Mouse (Mus musculus): Measurements from ENCODE around the gene Epas1. TPM values are rescaled to one million over a fixed set of nuclear protein-coding genes. Genes with fewer than 3 reads are reported as not detected.

The Epas1 gene
- polyA plus RNA-seq, 2 experiments from 2014 or later = 2.1 to 3.8 TPM

GRCm38 (mm10) chr17:86757621-86758020 lies 4.1 kb downstream of the Epas1 start:
- ATAC-seq = no peak

DNA sequence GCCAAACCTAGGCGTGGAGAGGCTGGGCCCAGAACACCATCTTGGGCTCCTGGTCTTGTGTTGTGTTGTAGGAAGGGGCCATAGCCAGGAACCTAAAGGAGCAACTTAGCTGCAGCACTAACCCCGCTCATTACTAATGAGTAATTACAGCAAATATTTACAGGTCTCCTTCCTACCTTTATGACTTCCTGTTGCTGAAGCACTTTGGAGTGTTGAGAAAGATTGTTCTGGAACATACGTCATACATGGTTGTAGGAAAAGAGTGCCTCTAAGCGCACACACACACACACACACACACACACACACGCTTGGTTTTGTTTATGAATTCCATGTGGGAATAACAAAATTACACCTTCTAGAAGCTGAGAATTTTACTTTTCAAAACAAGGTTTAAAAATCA lies 8.4 kb downstream of the Epas1 start:
- ATAC-seq = no peak

GRCm38 (mm10) chr17:86762479-86763242 lies 9.2 kb downstream of the Epas1 start:
- ATAC-seq = no peak

- ATAC-seq = no peak
Measured at GRCm38 (mm10) chr17:86765762-86766404, 12.4 kb downstream of the Epas1 start.

GRCm38 (mm10) chr17:86766412-86766811 lies 12.9 kb downstream of the Epas1 start:
- no peak for ATAC-seq

DNA sequence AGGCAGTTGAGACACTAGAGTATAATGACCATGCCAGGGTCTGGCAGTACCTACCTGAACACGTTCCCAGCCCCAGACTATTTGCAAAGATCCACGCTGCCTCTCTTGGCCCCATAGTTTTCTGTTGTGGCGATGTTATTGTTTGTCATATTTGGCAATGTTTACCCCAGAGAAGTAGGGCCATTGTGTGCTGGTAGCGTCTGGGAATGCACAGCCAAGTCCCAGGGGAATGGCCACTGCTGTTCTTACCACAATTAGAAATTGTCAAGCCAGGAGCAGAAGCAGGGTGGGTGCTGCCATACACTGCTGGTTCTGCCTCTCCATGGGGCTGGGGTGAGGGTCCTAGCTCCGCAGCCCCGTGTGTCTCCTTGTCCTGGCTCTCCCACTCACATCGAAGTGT lies 15.1 kb downstream of the Epas1 start:
- ATAC-seq = no peak

DNA sequence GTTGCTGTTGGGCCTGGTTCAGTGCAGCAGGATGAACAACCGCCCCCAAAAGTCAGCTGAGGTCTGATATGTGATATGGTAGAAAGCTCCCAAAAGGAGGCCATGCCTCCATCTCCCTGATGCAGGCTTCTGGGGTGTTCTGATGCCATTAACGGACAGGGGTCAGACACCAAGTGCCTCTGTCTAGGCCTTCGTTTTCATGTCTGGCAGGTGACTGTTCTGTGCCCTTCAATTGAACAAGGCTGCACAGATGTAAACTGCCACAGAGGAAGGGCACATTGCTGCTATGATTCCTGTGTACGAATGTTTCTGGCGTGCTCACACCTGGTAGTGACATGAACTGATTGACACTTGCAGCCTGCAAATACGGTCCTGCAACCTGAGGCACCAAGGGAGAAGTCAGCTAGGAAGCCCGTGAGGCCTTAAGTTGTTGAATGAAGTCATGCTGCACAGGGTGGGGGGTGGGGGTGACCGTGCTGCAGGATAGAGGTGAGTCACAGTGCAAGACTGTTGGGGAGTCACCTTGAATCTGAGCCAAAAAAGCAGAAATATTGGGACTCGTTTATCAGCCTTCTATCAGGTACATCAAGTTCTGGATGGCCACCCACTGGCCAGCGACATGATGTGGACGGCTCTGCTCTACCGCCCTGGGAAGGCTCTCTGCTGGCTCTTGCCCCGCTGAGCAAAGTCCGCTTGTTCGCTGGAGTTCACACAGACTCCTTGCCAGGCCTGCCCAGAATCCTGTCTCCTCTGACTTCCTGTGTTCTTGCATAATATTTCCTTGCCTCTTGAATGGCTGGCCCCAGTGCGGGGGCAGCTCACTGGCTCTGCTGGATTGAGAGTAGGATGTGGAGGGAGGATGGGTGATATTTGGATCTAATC lies 16.1 kb downstream of the Epas1 start:
- no peak for ATAC-seq

DNA sequence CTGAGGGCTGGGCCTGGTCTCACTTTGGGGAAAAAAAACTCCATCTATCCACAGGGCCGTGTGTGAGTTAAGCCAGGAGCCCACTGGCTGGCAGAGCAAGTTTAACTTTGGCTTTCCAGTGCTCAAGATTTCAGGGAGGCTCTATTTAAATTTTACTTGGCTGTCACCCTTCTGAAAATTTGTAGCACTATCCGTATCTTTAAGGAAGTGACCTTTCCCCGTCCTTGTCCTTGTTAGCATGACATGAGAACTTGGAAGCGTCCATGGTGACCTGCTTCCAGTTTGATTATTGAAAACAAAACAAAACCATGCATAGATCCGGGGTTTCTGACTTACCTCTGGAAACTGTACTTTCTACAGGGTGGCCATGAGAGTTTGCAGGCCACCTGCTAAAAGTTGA lies 17.3 kb downstream of the Epas1 start:
- no peak for ATAC-seq

- no peak for ATAC-seq
Measured at GRCm38 (mm10) chr17:86772035-86772434, 18.5 kb downstream of the Epas1 start.

GRCm38 (mm10) chr17:86772929-86773588 lies 19.6 kb downstream of the Epas1 start:
- no peak for ATAC-seq

GRCm38 (mm10) chr17:86776538-86776937 lies 23.0 kb downstream of the Epas1 start:
- ATAC-seq = no peak

DNA sequence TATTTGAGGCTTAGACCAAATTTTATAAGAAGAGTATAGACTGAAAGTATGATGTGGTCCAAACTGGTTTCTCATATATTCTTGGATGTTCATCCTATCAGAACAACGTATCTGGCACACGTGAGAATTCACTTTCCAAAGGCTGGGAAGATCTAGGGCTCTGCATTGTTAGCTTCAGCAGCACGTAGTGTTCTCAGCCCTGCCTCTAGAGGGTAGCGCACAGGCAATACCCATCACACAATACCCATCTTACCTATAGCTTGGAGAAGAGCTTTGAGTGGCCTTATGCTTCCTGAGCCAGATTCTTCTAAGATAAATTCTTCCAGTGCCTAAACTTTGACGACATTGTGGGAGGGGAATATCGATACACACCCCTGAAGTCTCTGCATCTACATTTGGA lies 24.6 kb downstream of the Epas1 start:
- no peak for ATAC-seq

DNA sequence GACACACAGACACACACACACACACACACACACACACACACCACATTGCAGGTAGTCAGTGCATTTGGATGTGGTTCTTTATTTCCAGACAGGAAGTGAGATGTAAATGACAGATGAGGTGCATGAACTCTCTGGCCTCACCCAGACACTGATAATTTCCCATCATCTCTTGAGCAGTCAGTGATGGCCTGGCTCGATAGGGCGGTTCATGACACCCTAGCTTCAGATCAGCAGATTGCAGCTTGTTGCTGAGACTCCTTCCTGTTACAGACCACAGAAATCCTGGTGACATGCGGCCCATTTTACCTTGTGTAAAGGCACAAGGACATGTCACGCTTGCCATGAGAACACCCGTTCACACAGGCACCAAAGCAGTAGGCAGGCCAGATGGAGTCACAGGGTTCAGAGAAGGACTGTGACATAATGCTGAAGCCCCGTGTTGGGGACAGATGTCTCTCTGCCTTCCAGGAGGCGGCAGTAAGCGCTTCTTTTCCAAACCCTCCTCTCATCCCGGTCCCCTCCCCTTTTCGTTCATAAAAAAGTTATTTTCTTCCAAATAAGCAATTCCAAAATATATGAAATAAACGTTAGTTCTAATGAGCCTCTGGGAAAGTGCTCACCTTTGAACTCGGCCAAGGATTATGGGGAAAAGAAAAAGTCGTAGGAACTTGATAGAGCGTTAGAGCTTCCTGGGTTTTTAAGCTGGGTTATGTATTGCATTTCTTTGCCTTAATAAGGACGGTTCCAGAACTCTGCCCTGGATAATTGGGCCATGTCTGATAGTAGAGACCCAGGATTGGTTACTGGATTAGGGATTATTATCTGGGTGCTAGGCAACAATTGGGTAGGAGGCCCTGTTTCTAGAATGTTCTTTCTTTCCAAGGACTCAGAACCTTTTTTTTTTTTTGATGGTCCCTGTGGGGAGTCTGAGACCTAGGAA lies 26.0 kb downstream of the Epas1 start:
- peak; percentile 97 for ATAC-seq

DNA sequence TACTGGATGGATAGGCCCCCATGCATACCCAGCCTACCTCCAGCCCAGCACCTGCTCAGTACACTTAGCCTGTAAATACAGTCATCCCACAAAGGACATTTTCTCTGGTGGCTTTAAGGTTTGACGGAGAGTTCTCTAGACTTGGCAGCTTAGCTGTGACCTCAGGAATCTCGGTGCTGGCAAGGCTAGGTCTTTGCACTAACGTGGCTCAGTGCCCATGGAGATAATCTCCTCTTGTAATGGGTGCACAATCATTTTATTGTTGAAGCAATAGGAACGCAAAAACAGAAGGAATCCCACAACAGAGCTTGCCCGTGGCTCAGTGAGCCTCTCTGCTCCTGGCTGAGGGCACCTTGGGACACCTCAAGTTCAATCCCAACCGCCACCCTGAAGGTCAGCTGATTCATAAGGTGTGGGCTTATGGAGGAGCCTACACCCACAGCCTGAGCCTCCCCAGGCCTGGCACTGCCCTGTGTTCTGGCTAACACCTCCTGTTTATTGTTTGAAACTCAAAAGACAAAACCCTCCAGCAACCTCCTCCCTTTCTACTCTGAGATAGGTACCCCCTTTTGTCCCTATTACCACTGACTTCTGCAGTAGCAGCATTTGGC lies 27.3 kb downstream of the Epas1 start:
- no peak for ATAC-seq

DNA sequence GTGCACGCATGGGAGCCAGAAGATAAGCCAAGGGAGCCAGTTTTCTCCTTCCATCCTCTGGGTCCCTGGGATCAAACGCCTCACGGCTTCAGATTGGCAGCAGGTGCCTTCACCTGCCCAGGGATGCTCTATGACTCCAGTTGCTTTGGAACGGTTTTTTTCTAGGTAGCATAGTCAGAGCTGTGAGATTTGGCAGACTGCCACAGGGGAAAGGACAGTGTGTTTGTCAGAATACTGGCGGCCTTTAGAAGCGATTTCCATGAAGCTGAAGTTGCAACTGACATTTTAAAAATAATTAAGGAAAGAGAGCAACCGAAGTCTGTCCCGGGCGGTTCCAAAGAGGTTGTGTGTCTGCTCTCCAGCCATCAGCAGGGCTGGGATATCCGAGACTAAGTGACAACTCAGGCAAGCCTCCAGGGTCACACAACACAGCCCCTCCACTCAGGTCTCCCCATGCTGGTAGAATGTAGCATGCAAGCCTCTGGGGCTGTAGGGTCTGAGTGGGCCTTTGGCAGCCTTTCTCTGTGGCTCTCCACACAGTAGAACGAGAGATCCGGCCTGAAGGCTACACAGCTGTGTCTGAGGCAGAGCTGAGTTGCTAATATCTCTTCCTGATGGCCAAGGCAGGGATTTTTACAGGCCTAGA lies 28.4 kb downstream of the Epas1 start:
- ATAC-seq = no peak

DNA sequence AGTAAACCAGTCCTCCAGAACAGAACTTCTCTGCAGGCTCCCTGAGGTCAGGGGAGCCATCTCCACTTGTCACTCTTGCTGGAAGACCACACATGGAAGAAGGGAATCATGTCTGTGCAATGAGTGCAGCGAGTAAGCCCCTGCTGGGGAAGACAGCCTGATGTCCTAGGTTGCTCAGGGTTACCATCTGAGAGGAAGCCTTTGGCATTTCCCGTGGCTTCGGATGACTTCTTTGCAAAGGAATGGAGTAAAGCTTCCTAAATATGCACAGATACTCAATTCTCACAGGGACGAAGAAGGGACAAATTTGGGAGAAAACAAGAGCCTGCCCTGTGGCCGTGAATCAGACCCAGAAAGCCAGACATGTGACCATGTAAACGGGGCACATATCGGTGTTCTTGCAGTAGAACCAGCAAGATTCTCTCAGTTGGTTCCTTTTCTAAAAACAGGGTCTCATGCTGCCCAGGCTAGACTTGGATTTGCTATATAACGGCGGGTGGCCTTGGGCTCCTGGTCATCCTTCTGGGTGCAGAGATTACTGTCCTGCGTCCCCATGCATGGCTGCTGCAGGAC lies 31.0 kb downstream of the Epas1 start:
- ATAC-seq = no peak

DNA sequence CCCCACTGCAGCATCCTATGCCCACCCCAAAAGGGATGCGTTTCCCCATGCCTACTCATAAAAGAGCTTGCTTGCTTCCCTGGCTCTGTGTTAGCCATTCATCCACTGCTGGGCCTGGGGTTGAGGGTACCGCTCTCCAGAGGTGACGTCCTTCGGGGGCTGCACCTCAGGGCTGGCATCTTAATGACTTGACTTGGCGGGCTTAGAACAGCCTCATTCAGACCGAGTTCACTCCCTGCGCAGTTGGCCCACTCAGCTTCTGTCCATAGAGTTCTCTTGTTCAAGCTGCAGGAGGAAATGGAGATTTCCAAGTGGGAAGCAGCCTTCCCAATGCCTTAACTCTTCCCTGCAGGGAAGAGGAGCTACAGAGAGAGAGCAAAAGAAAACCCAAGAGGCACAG lies 32.1 kb downstream of the Epas1 start:
- ATAC-seq = no peak

DNA sequence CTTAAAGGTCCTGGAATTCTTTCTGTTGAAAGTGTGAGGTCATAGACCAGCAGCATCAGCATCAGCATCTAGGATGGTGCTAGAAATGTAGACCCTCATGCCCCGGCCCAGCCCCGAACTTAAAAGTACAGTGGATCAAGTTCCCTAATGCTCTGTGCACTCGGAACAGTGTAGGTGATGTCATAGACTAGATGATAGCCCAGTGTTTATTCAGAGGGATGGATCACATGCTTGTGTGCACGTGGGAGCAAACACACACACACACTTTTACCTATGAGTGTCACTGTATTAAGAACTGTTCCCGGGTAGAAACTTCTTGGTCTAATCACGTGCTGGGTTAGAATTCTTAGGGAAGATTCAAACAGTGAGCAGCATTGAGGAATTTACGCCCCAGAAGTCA lies 33.0 kb downstream of the Epas1 start:
- ATAC-seq = no peak

- ATAC-seq = no peak
Measured at GRCm38 (mm10) chr17:86787805-86788204, 34.3 kb downstream of the Epas1 start.

DNA sequence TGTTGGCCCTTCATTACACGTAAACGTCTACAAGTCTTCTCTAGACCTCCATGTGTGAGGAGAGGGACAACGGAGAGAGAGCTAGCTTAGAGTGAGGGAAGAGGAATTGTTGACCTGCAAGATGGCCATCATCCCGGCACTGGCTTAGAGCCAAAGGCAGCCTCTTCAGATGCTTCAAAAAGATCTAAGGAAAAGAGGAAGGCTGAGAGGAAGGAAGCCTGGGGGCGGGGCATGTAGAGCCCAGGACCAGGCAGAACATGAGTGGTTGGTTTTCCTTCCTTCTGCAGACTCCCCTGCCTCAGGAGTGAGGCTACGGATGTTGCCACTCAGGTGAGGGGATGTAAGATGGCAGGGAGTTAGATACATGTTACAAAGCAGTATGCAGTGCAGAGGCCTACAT lies 34.8 kb downstream of the Epas1 start:
- no peak for ATAC-seq
